Mouse (Mus musculus): ENCODE measurements around the gene Elf3. TPM values are rescaled to one million over a fixed set of nuclear protein-coding genes. Genes with fewer than 3 reads are reported as not detected.

The Elf3 gene
- polyA plus RNA-seq (2015; fragmentation: Illumina TruSeq; extraction: RNeasy Lipid Tissue Mini Kit (QIAGEN cat#74804); ENCODE audit: insufficient read depth, low read depth, low replicate concordance), result 4.0 TPM

DNA sequence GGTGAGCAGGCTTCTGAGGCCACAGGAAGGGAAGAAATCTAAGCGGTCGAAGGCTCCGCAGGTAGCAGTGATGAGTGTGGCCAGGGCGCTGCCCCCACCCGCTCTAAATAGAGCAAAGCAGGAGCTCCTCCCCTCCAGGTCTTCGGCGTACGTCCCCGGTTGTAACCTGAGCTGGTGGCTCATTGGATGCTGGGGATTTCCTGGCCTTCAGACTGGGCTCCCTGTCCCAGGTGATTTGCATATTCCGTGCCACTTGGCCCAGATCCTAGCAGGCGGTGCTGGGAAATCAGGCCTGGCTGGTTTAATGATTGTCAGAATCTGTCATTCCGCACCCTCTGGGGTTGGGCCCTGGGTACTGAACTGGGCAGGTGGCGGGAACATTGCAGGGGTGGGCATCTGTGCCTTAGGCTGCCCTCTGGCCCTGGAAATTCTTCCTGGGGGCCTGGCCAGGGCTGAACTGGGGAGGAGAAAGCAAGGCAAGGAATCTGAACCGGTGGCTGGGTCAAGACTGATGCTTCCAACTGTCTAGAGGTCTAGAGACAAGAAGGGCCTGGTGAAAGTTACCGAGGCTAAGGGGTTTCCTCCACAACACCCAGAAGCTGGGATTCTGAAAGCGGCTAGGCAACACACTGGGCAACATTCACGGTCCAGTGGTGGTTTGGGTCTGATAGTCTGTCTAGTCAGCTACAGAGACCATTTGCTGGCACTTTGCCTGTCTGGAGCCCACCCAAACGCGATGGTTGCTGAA lies at the start of gene Elf3:
Elf3 (minus strand) TSS at position 189 of the 748 bp plus-strand sequence.

DNA sequence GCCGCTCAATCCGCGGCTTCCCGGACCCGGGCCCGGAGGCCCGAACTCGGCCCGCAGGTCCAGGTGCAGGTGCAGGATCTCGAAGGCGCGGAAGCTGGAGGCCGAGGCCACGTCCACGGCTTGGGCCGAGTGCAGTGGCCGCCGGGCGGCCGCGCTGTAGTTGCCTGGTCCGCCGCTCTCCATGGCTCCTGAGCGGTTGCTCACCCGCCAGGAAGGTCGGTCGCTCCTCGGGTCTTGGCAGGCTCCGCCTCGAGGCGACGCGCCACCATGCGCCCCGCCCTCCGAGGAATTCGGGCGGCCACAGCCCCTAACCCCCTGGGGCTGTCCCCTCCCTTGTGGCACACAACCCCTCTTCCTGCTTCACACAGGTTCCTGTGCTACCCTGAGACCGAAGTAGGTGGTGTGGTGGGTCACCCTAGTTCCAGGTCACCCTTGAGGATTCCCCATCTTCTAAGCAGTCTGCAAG lies 25.5 kb upstream of the Elf3 start, which contains the start of gene Rnpep:
Rnpep (minus strand) TSS at position 259 of the 466 bp plus-strand sequence.

Other genes with a start within 250 kb of the Elf3 start
- gene Lgr6, start 153.3 kb downstream of the Elf3 start, polyA plus RNA-seq (2015; fragmentation: Illumina TruSeq; extraction: RNeasy Lipid Tissue Mini Kit (QIAGEN cat#74804); ENCODE audit: insufficient read depth, low read depth, low replicate concordance), result not detected
- 0.26 TPM for gene Ptpn7, start 125.9 kb downstream of the Elf3 start, polyA plus RNA-seq (2015; fragmentation: Illumina TruSeq; extraction: RNeasy Lipid Tissue Mini Kit (QIAGEN cat#74804); ENCODE audit: insufficient read depth, low read depth, low replicate concordance)
- gene Arl8a, start 111.7 kb downstream of the Elf3 start, polyA plus RNA-seq (2015; fragmentation: Illumina TruSeq; extraction: RNeasy Lipid Tissue Mini Kit (QIAGEN cat#74804); ENCODE audit: insufficient read depth, low read depth, low replicate concordance), result 12.8 TPM
- gene Gpr37l1, start 90.9 kb downstream of the Elf3 start, polyA plus RNA-seq (2015; fragmentation: Illumina TruSeq; extraction: RNeasy Lipid Tissue Mini Kit (QIAGEN cat#74804); ENCODE audit: insufficient read depth, low read depth, low replicate concordance), result 1.1 TPM
- 15.7 TPM for gene Rnpep, start 25.5 kb upstream of the Elf3 start, polyA plus RNA-seq (2015; fragmentation: Illumina TruSeq; extraction: RNeasy Lipid Tissue Mini Kit (QIAGEN cat#74804); ENCODE audit: insufficient read depth, low read depth, low replicate concordance)
- 18.8 TPM for gene Timm17a, start 55.2 kb upstream of the Elf3 start, polyA plus RNA-seq (2015; fragmentation: Illumina TruSeq; extraction: RNeasy Lipid Tissue Mini Kit (QIAGEN cat#74804); ENCODE audit: insufficient read depth, low read depth, low replicate concordance)
- 4.8 TPM for gene Lmod1, start 66.2 kb upstream of the Elf3 start, polyA plus RNA-seq (2015; fragmentation: Illumina TruSeq; extraction: RNeasy Lipid Tissue Mini Kit (QIAGEN cat#74804); ENCODE audit: insufficient read depth, low read depth, low replicate concordance)
- 4.6 TPM for gene Shisa4, start 116.7 kb upstream of the Elf3 start, polyA plus RNA-seq (2015; fragmentation: Illumina TruSeq; extraction: RNeasy Lipid Tissue Mini Kit (QIAGEN cat#74804); ENCODE audit: insufficient read depth, low read depth, low replicate concordance)
- gene Ipo9, start 171.9 kb upstream of the Elf3 start, polyA plus RNA-seq (2015; fragmentation: Illumina TruSeq; extraction: RNeasy Lipid Tissue Mini Kit (QIAGEN cat#74804); ENCODE audit: insufficient read depth, low read depth, low replicate concordance), result 9.2 TPM